Mouse (Mus musculus): Measurements from ENCODE around the gene Ccdc180. TPM values are rescaled to one million over a fixed set of nuclear protein-coding genes. Genes with fewer than 3 reads are reported as not detected.

Ccdc180 gene
- not detected for polyA plus RNA-seq (2021)

DNA sequence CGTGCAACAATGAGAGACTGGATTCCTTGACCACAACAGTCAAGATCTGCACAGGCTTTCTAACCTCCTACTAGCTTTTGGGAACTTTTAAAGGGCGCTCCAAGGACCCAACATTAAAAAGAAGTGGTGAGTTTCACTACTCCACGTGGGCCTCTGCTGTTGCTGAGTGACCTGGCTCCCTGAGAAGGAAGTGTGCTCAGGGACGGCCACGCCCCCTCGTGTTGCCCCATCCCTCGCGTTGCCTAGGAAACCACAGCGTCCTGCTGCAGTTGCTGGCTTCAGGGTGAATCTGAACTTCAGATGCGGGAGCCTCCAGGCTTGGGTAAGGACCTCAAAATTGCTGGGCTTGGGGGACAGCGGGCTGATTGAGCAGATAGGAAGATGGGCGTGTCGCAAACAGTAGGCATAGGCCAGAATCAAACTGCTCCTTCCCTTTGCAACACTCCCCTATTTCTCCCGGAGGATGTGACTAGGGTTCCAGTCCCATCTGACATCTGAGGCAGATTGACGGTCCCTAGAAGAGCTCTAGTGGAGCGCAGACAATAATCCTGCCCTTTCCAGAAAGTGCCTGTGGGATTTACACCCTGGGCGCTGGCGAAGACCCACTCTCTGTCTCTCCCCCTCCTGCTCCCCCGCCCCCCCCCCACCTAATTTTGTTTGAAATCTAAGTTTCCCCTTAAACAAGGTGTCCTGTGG is at the start of gene Ccdc180:
Gene Ccdc180 (plus strand): TSS at position 238 of the 696 bp plus-strand sequence.
- no peaks in the 10 kb centered on the region for H3K27me3 ChIP-seq
- POLR2A ChIA-PET = no interaction called here
- no peak for DNase-seq (ENCODE audit: low read depth, low spot score)
- in situ Hi-C loops (cut with MboI; ENCODE audit: low pct_unique_long_range_greater_than_20kb) = no loop called here
- ATAC-seq = no peak
- no peak for TF ChIP-seq CTCF (IDR thresholded peaks at IDR 0.05)
- CTCF ChIA-PET = no interaction called here

- ChIA-PET POLR2A (no interaction called here), CTCF (interaction anchor here (0.9 to 2.6 kb wide), 3 partner anchors 10 to 29 kb away, joined by 3 to 23 read pairs (median 4); no protein-coding TSS in a partner anchor)
- TF ChIP-seq CTCF (IDR thresholded peaks at IDR 0.05) = peak; percentile 71
- in situ Hi-C loops (cut with MboI; ENCODE audit: low pct_unique_long_range_greater_than_20kb) = no loop called here
- H3K27me3 ChIP-seq = no peaks in the 10 kb centered on the region
- DNase-seq (ENCODE audit: low read depth, low spot score) = no peak
- ATAC-seq = no peak
Measured at GRCm38 (mm10) chr4:45844355-45844754, 45.7 kb upstream of the Ccdc180 start.

DNA sequence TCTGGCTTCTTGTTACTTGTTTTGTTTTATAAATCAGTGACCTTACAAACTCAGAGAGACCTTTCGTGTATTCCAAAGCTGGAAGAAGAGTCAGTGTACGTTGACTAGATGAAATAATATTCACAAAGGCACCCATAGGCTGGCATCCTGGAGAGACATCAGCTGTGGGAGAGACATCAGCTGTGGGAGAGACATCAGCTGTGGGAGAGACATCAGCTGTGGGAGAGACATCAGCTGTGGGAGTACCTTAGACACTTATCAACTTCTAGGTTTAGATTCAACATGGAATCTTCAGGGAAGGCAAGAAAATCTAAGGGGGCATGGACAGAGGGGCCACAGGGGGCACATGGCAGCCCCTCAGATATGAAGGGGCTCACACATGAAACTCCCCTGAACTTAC is 43.8 kb upstream of the Ccdc180 start:
- no peaks in the 10 kb centered on the region for H3K27me3 ChIP-seq
- ChIA-PET CTCF (no interaction called here), POLR2A (no interaction called here)
- DNase-seq (ENCODE audit: low read depth, low spot score) (no peak), ATAC-seq (no peak)
- no peak for TF ChIP-seq CTCF (IDR thresholded peaks at IDR 0.05)
- in situ Hi-C loops (cut with MboI; ENCODE audit: low pct_unique_long_range_greater_than_20kb) = no loop called here

- in situ Hi-C loops (cut with MboI; ENCODE audit: low pct_unique_long_range_greater_than_20kb) = no loop called here
- ATAC-seq = no peak
- ChIA-PET CTCF (no interaction called here), POLR2A (no interaction called here)
- DNase-seq (ENCODE audit: low read depth, low spot score) = no peak
- H3K27me3 ChIP-seq = no peaks in the 10 kb centered on the region
- no peak for TF ChIP-seq CTCF (IDR thresholded peaks at IDR 0.05)
Measured at GRCm38 (mm10) chr4:45848109-45848824, 41.8 kb upstream of the Ccdc180 start, which contains the start of gene Stra6l. TSS of gene Stra6l (plus strand) at chr4:45848664.

GRCm38 (mm10) chr4:45848825-45849156 is 41.3 kb upstream of the Ccdc180 start:
- ChIA-PET CTCF (no interaction called here), POLR2A (no interaction called here)
- no peak for ATAC-seq
- TF ChIP-seq CTCF (IDR thresholded peaks at IDR 0.05) = no peak
- in situ Hi-C loops (cut with MboI; ENCODE audit: low pct_unique_long_range_greater_than_20kb) = no loop called here
- no peak for DNase-seq (ENCODE audit: low read depth, low spot score)
- no peaks in the 10 kb centered on the region for H3K27me3 ChIP-seq

DNA sequence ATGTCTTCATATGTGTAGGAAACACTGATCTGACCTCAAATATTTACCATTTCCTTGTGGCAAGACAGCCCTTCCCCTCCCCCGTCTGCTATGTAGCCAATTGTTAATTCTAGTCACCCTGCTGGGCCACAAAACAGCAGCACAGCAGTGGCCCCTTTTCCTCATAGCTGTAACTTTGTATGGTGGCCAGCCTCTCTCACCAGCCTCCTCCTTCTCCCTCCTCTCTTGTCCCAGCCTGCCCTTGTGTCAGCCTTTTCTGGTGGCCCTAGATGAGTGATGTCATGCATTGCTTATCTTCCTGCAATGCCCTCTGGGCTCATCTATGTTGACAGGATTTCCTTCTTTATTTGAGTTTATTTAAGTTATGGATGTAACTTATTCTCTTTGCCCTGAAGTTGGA is 40.7 kb upstream of the Ccdc180 start:
- H3K27me3 ChIP-seq = no peaks in the 10 kb centered on the region
- TF ChIP-seq CTCF (IDR thresholded peaks at IDR 0.05) = no peak
- ATAC-seq = no peak
- in situ Hi-C loops (cut with MboI; ENCODE audit: low pct_unique_long_range_greater_than_20kb) = no loop called here
- no peak for DNase-seq (ENCODE audit: low read depth, low spot score)
- ChIA-PET POLR2A (no interaction called here), CTCF (no interaction called here)

DNA sequence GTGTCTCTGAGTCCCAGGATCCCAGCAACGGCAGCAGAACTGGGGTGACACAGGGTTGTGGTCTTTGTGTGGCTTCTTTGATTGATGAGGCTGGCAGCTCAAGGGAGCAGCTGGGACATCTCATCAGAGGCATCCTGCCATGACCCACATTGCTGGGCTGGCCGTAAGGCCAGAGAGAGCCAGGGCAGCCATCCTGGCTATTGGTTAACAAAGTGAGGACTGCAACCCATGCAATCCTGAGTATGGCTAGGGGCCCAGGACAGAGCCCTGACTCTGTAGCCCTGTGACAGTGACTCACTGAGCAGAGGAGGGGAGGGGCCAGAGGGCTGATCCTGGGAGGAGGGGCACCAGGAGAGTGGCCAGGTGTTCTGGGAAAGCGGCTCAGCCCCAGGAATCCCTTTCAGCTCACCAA is 38.5 kb upstream of the Ccdc180 start:
- in situ Hi-C loops (cut with MboI; ENCODE audit: low pct_unique_long_range_greater_than_20kb) = loop anchor here (10.0 kb wide), 2 partner anchors 437 to 567 kb away; no protein-coding TSS in a partner anchor
- DNase-seq (ENCODE audit: low read depth, low spot score) = no peak
- ChIA-PET CTCF (no interaction called here), POLR2A (no interaction called here)
- no peak for TF ChIP-seq CTCF (IDR thresholded peaks at IDR 0.05)
- no peaks in the 10 kb centered on the region for H3K27me3 ChIP-seq
- ATAC-seq = peak; percentile 42

- POLR2A ChIA-PET = interaction anchor here (0.6 kb wide), 1 partner anchor 594 kb away, joined by 4 read pairs; no protein-coding TSS in a partner anchor
- CTCF ChIA-PET = interaction anchor here (3.1 kb wide), 1 partner anchor 10 kb away, joined by 23 read pairs; no protein-coding TSS in a partner anchor
- DNase-seq (ENCODE audit: low read depth, low spot score) (no peak), ATAC-seq (no peak)
- in situ Hi-C loops (cut with MboI; ENCODE audit: low pct_unique_long_range_greater_than_20kb) = loop anchor here (10.0 kb wide), 2 partner anchors 439 to 569 kb away; no protein-coding TSS in a partner anchor
- H3K27me3 ChIP-seq = no peaks in the 10 kb centered on the region
- no peak for TF ChIP-seq CTCF (IDR thresholded peaks at IDR 0.05)
Measured at GRCm38 (mm10) chr4:45853496-45854246, 36.4 kb upstream of the Ccdc180 start.

- no peaks in the 10 kb centered on the region for H3K27me3 ChIP-seq
- POLR2A ChIA-PET = no interaction called here
- TF ChIP-seq CTCF (IDR thresholded peaks at IDR 0.05) = peak; percentile 89
- in situ Hi-C loops (cut with MboI; ENCODE audit: low pct_unique_long_range_greater_than_20kb) = loop anchor here (10.0 kb wide), 2 partner anchors 441 to 571 kb away; no protein-coding TSS in a partner anchor
- CTCF ChIA-PET = interaction anchor here (3.1 kb wide), 1 partner anchor 12 kb away, joined by 23 read pairs; no protein-coding TSS in a partner anchor
- peak; percentile 80 for ATAC-seq
- peak; percentile 9 for DNase-seq (ENCODE audit: low read depth, low spot score)
Measured at GRCm38 (mm10) chr4:45855803-45856424, 34.2 kb upstream of the Ccdc180 start.

DNA sequence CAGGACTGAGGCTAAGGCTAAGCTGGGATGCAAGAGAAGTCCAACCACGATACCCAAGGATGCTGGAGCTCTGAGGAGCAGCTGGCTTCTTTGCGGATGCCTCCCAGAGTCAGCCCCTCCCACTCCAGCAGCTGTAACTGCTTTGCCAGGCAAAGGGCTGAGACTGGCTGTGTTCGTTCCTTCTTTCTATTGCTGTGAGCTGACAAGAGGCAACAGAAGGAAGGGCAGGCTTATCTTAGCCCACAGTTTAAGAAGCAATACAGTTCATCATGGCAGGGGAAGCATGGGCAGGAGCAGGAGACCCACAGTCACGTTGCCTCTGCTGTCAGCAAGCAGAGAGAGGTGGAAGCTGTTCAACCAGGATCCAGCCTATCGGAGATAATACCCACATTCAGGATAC is 28.9 kb upstream of the Ccdc180 start:
- in situ Hi-C loops (cut with MboI; ENCODE audit: low pct_unique_long_range_greater_than_20kb) = no loop called here
- H3K27me3 ChIP-seq = no peaks in the 10 kb centered on the region
- no peak for ATAC-seq
- no peak for DNase-seq (ENCODE audit: low read depth, low spot score)
- POLR2A ChIA-PET = no interaction called here
- no peak for TF ChIP-seq CTCF (IDR thresholded peaks at IDR 0.05)
- CTCF ChIA-PET = no interaction called here

All from Patski (cell line).